Mouse (Mus musculus) small intestine, adult 2 months (tissue): ENCODE data around the gene Nr2e1.

ENCODE experiments used
- CTCF ChIP-seq: fragments of 200-500 bp; IDR thresholded peaks from 2 replicates; pipeline ENCODE4 v1.5.1; 2012; ENCODE audit warnings: low read depth, mild to moderate bottlenecking, control low read depth, inconsistent platforms, low read length, moderate library complexity, mixed read lengths; ENCODE audit not compliant: insufficient replicate concordance, insufficient read length; ENCODE audit errors: extremely low read depth
- POLR2A ChIP-seq: fragments of 200-500 bp; IDR thresholded peaks from 2 replicates; pipeline ENCODE4 v1.6.1; 2012; ENCODE audit warnings: low read depth, mild to moderate bottlenecking, control low read depth, inconsistent platforms, low read length, moderate library complexity

- TF ChIP-seq CTCF (no peak), POLR2A (no peak)
These were observed 10.9 kb downstream of the Nr2e1 start for GRCm38 (mm10) chr10:42572567-42572966.
